Mouse (Mus musculus) urinary bladder, postnatal 25 days (tissue): ENCODE data around the gene Sdcbp2.

ENCODE experiments used
- DNase-seq: peaks from one replicate; pipeline ENCODE4 v3.0.0; 2022; ENCODE audit warnings: low spot score

The Sdcbp2 gene

DNA sequence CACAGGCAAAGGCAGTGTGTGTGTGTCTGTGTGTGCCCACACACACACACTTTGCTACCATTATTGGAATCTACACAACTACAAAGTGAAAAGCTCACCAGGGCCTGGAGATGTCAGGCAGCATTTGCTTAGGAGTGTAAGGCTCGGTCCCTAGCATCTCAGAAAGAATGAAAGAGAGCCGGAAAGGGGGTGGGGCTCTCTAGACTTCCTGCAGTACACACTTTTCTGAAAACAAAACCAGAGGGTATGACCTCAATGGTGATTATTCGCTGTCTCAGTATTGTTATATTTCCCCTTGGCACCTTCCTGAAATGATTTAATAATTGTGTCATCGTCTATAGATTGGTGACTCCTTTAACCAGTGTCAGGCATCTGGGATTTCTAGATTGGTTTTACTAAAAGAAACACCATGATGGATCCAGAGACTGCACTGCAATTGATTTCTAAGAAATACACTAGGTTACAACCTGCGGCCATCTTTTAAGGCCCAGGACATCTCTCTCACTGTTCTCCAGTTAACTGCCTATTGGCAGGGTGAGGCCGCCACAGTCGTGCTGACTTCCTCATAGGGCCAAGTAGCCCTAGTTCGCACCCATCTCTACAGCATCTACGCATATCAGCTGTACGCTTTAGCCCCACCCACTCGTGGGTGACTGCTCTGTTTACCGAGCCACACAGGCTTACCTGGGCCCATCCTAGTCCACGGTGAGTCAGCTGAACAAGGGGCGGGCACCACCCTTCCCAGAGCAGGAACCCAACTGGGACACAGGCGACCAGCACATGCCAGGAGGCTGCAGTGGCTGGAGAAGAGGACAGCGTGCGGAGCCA is at the start of gene Sdcbp2:
Sdcbp2 (plus strand) TSS at position 750 of the 828 bp plus-strand sequence.
- peak; percentile 39 for DNase-seq

GRCm38 (mm10) chr2:151524324-151525041 is 47.9 kb upstream of the Sdcbp2 start:
- DNase-seq = no peak

DNA sequence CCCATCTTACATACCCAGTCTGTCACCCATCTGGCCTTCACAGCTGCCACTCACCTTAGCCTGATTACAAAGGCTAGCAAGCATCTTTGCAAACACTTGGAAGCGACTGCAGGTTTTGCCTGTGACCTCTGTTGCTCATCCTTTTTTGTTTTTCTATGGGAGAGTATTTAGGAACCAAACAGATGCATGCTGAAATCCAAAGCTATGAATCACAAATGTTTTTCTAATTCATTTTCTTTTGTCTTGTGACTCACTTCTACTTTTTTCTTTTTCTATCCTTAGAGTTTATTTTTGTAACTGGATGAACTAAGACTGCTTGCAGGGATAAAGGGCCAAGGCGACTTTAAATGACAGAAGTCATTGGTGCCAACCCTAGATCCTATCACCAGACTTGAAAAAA is 46.9 kb upstream of the Sdcbp2 start:
- DNase-seq = no peak

DNA sequence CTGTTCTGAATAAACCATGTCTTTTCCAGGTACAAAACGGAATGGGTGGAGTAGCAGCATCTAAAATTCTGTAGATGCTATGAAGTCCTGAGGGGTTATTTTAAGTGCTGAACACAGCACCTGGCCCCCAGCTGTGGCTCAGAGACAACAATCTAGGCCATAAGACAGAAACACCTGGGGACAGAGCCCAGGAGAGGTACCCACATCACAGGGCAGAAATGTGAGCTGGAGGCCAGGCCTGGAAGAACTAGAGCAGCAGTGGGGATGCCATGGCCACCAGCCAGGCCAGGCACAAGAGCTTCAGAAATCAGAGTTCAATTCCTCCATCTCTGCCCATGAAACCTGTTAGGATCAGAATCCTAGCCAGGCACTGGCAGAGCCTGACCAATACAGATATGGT is 44.4 kb upstream of the Sdcbp2 start:
- DNase-seq = no peak

DNA sequence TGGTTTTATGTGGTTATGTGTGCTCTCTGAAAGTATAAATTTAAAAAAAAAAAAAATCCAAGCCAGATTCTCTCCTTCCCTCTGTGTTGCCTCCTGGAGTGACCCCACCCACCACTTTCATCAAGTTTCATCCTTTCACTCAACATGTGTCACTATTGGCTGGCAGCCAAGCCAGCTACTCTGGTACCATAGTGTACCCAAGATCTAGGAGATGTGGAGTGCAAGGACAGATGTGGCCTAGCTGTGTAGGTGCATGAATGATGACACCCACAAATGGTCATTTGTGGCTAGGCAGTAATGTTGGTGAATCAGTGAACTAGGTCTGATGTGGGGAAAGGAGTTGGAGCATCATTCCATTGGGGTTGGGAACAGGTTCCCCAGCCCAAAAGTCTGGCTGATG is 43.3 kb upstream of the Sdcbp2 start:
- DNase-seq = no peak

- DNase-seq = no peak
Measured at GRCm38 (mm10) chr2:151530378-151531230, 41.8 kb upstream of the Sdcbp2 start.

GRCm38 (mm10) chr2:151533632-151534031 is 38.8 kb upstream of the Sdcbp2 start:
- DNase-seq = no peak

DNA sequence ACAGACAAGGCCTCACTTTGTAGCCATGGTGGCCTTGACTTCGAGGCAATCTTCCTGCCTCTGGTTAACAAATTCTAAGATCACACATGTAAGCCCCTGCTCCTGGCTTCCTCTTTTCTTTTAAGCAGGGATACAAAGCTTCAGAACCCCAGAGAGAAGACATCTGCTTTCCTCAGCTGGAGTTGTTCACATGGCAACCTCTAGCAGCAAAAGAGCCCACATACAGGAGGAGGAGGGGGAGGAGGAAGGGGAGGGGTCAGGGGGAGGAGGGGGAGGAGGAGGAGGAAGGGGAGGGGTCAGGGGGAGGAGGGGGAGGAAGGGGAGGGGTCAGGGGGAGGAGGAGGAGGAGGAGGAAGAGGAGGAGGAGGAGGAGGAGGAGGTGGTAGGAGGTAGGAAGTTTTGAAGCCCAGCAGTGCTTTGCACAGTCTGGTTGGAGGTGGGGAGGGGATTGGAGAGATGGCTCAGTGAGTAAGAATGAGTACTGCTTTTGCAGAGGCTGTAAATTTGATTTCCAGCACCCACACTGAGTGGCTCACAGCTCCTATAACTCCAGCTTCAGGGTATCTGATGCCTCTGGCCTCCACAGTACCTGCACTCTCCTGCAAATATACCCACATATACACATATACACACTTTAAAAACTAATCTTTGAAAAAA is 36.3 kb upstream of the Sdcbp2 start:
- DNase-seq = no peak

DNA sequence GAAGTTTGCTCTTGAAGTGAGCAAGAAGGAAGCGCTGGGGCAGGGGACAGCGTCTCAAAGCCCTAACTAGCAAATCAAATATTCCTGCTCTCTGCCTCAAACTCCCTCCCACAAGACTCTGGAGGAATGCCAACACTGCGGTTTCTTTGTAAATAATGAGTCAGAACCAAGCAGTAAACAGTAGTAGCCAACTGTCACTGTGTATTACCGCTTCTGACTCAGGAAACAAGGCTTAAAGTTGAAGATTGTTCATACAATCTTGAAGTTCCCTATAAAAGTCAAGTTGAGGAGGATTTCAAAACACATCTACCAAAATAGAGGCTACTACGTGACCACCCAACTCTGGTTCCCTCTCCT is 35.8 kb upstream of the Sdcbp2 start:
- peak; percentile 74 for DNase-seq

- DNase-seq = no peak
Measured at GRCm38 (mm10) chr2:151538646-151539045, 33.8 kb upstream of the Sdcbp2 start.

DNA sequence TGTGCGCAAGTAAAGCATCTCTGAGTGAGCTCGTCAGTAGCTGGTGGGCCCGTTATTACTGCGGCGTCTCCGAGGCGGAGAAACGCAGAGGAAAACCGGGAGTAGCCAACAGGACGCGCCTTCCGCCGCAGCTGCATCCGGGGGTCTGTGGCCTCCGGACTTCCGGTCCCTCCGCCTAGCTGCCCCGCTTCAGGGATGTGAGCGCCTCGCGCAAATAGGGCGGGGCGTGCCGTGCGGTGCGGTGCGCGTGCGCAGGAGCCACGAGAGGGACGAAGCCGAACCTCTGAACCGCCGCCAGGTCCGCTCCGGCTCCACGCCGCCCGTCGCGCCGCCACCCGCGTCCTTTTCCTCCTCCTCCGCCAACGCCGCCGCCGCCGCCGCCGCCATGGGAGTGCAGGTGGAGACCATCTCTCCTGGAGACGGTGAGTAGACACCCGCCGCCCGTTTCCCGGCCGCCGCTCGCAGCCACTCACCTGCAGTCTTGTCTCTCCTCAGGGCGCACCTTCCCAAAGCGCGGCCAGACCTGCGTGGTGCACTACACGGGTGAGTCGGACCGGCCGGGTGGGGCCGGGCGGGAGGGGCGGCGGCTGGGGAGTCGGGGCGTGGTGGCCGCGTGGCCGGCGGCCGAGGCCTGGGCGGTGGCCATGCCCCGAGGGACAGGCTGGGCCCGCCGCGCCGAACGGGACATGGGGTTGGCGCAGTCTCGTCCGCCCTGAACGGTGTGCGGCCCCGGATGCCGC is 29.9 kb upstream of the Sdcbp2 start, which contains the start of gene Fkbp1a:
Fkbp1a (plus strand) TSS at position 161 of the 740 bp plus-strand sequence.
- DNase-seq = peak; percentile 97

- DNase-seq = no peak
Measured at GRCm38 (mm10) chr2:151543063-151543895, 29.1 kb upstream of the Sdcbp2 start.

DNA sequence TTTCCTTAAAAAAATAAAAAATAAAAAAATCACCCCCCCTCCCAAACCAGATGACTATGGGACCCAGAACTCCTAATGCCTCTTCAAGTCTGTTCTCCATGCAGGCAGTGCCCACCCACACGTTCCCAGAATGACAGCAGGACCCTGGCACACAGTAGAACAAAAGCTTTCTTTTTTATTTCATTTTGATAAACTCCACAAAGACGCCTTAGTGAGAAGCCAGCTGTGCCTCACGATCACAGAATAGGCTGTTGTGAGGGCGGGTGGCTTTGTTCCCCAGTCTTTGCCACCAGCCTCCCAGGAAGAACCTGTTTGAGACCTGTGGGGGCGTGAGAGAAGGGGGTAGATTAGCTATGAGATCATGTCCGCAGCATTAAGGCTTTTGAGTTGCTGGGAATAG is 27.7 kb upstream of the Sdcbp2 start:
- DNase-seq = no peak

GRCm38 (mm10) chr2:151546571-151546970 is 25.9 kb upstream of the Sdcbp2 start:
- no peak for DNase-seq

- DNase-seq = no peak
Measured at GRCm38 (mm10) chr2:151549615-151550121, 22.8 kb upstream of the Sdcbp2 start.

GRCm38 (mm10) chr2:151562930-151563921 is 9.2 kb upstream of the Sdcbp2 start:
- peak; percentile 52 for DNase-seq

- DNase-seq = no peak
Measured at GRCm38 (mm10) chr2:151564006-151564405, 8.4 kb upstream of the Sdcbp2 start.

DNA sequence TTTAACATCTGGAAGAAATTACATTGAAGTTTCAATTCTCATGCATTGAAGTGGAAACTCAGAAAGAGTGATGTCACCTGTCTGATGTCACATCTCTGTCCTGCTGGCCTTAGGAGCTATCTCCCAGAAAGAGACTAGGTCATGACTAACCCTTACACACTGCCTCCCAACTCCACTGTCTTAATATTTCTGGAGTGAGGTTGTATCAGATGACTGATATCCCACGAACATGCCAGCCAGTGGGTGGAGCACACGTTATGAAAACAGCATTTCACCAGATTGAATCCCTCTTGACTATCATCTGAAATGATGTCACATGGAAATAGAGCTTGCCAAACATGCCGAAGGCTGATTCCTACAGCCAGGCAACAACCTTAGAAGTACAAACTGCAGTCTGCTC is 7.4 kb upstream of the Sdcbp2 start:
- no peak for DNase-seq

- DNase-seq = no peak
Measured at GRCm38 (mm10) chr2:151566856-151567255, 5.6 kb upstream of the Sdcbp2 start.
